Mouse (Mus musculus) kidney, embryonic 16.5 days (tissue): ENCODE data around the gene Man1a. TPM values are rescaled to one million over a fixed set of nuclear protein-coding genes. Genes with fewer than 3 reads are reported as not detected.

ENCODE experiments used
- ATAC-seq: fragments of 200-750 bp; cut with Nextera tagmentation; 2 replicates; pipeline ENCODE4 v1.8.0; 2017; ENCODE audit warnings: moderate TSS enrichment; ENCODE audit not compliant: low FRiP score, low TSS enrichment
- H3K27ac ChIP-seq: fragments of 300-500 bp; sonication (generic); 2 replicates; pipeline ENCODE4 v1.5.1; 2014; ENCODE audit warnings: low read length
- H3K27me3 ChIP-seq: fragments of 300-500 bp; sonication (generic); 2 replicates; pipeline ENCODE4 v1.6.1; 2014; ENCODE audit warnings: low read length, control low read depth, mixed read lengths; ENCODE audit not compliant: insufficient read depth
- H3K36me3 ChIP-seq: fragments of 300-500 bp; sonication (generic); 2 replicates; pipeline ENCODE4 v1.6.1; 2014; ENCODE audit warnings: low read length, control low read depth, mixed read lengths; ENCODE audit not compliant: insufficient read depth
- H3K4me1 ChIP-seq: fragments of 300-500 bp; sonication (generic); 2 replicates; pipeline ENCODE4 v1.6.1; 2014; ENCODE audit warnings: low read length, control low read depth, mixed read lengths; ENCODE audit not compliant: insufficient read depth
- H3K4me2 ChIP-seq: fragments of 300-500 bp; sonication (generic); replicated peaks from 2 replicates; pipeline ENCODE4 v1.6.1; 2014; ENCODE audit warnings: low read depth, low read length
- H3K4me3 ChIP-seq: fragments of 300-500 bp; sonication (generic); 2 replicates; pipeline ENCODE4 v1.5.1; 2014; ENCODE audit warnings: mild to moderate bottlenecking, low read length
- H3K9ac ChIP-seq: fragments of 300-500 bp; sonication (generic); replicated peaks from 2 replicates; pipeline ENCODE4 v1.6.1; 2014; ENCODE audit warnings: low read length
- H3K9me3 ChIP-seq: fragments of 300-500 bp; sonication (generic); 2 replicates; pipeline ENCODE4 v1.6.1; 2016; ENCODE audit warnings: low read length, control low read depth
- WGBS: fragments of 180-500 bp; shearing (Covaris S2); extraction: QIAGEN DNeasy Blood & Tissue Kit; methylation state at CpG from one replicate; pipeline ENCODE4 v1.1.7; 2014; 5-methylcytosine and 5-hydroxymethylcytosine counted together
- polyA plus RNA-seq: library from polyadenylated mRNA; unstranded; fragments of >200 nt; fragmentation: Nextera tagmentation; extraction: Ambion mirVana; gene quantifications from 2 replicates; pipeline ENCODE4 v1.2.1, GENCODE M21; 2015

Man1a gene
- 6.5 and 8.4 TPM in 2 replicates for polyA plus RNA-seq

DNA sequence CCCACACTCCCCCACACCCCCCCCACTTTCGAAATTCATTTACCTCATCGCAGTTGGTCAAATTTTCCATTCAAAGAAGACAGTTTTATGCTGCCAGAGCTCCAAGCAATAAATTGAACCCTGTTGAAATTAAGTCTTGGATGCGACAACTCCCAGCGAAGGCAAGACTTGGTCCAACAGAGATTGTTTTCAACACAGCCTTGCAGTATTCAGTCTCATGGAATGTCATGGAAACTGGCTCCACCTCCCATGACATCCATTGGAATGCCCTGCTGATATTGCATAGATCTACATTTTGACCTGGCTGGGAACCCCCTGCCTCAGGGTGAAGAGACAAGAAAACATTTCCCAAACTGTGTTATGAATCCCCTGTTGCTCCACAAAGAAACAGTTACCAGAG is at the start of gene Man1a:
Gene Man1a (minus strand): TSS at position 190 of the 400 bp plus-strand sequence.
- Histone ChIP-seq H3K4me1 (peaks cover 25% of the 10 kb centered on the region), H3K36me3 (no peaks in the 10 kb centered on the region), H3K4me2 (peak within 1 kb of the TSS; percentile 91), H3K9ac (peak within 1 kb of the TSS; percentile 78), H3K4me3 (peak within 1 kb of the TSS; percentile 87), H3K27ac (0 out of 2 replicates have a peak within 1 kb of the TSS, but pooled peaks have one; percentile 24), H3K27me3 (no peaks in the 10 kb centered on the region), H3K9me3 (no peaks in the 10 kb centered on the region)
- WGBS: 6% methylated on average over 4 of the region's 4 CpGs
- ATAC-seq: no peak

DNA sequence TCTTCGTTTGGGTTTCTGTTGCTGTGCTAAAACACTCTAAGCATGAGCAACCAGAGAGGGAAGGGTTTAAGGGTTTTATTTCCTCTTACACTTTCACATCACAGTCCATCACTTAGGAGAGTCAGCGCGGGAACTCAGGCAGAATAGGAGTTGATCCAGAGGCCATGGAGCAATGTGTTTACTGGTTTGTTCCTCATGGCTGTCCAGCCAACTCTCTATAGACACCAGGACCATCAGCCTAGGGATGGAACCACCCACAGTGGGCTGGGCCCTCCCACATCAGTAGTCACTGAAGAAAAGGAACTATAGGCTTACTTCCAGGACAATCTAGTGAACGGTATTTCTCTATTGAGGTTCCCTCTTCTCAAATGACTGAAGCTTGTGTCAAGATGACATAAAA is 45.4 kb upstream of the Man1a start:
- no peak for ATAC-seq
- no peak overlapping the region for H3K4me3 ChIP-seq
- H3K27ac ChIP-seq: no peak overlapping the region
- H3K4me1 ChIP-seq: no peaks in the 10 kb centered on the region
- no peak overlapping the region for H3K9ac ChIP-seq
- H3K36me3 ChIP-seq: no peaks in the 10 kb centered on the region
- H3K27me3 ChIP-seq: no peaks in the 10 kb centered on the region
- WGBS: 89% methylated on average over 4 of the region's 4 CpGs
- H3K9me3 ChIP-seq: no peaks in the 10 kb centered on the region
- no peak overlapping the region for H3K4me2 ChIP-seq

DNA sequence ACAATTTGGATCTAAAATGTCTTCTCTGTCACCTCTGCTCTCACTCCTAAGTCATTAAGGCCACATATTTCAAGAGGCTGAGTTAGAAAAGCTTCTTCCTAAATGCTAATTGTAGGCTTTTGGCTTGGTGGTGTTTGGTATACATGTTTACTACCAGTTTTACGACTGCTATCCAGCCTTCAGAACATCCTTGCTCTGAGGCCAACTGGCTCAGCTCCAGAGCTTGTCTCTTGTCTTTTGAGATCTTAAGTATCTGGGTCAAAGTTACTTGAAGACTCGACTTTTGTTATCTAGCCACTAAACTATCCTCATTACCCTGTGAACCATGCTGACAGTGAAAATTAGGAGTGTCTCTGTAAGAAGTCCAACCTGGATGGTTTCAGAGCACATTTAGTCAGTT is 44.0 kb upstream of the Man1a start:
- H3K36me3 ChIP-seq: no peaks in the 10 kb centered on the region
- H3K9me3 ChIP-seq: no peaks in the 10 kb centered on the region
- no peaks in the 10 kb centered on the region for H3K4me1 ChIP-seq
- no peak overlapping the region for H3K9ac ChIP-seq
- peak; percentile 54; the same call in 1 of the 2 replicates for ATAC-seq
- no peaks in the 10 kb centered on the region for H3K27me3 ChIP-seq
- no peak overlapping the region for H3K27ac ChIP-seq
- H3K4me3 ChIP-seq: no peak overlapping the region
- 19% methylated on average over 2 of the region's 2 CpGs for WGBS
- H3K4me2 ChIP-seq: no peak overlapping the region

DNA sequence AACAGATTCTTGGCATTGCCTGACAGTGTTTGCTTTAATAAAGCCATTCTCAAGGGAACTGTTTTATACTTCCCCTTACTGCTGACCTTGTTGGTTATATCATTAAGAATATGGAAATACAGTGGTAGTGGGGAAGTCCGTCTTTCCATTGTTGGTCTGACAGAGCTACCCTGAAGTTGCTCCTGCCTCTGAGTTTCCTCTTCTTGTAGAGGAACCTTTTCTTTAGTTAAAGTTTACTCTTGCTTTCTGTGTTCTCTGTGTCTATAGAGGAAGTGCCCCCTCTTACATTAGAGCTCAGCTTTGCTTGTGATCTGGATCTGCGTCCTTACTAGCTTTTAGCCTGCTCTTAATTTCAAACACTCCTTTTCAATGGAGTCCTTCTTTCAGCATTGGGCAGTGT is 42.9 kb upstream of the Man1a start:
- WGBS: 78% methylated on average over 2 of the region's 2 CpGs
- Histone ChIP-seq H3K4me1 (no peaks in the 10 kb centered on the region), H3K27ac (no peak overlapping the region), H3K36me3 (no peaks in the 10 kb centered on the region), H3K9me3 (no peaks in the 10 kb centered on the region), H3K4me3 (no peak overlapping the region), H3K27me3 (no peaks in the 10 kb centered on the region), H3K4me2 (no peak overlapping the region), H3K9ac (no peak overlapping the region)
- no peak for ATAC-seq

DNA sequence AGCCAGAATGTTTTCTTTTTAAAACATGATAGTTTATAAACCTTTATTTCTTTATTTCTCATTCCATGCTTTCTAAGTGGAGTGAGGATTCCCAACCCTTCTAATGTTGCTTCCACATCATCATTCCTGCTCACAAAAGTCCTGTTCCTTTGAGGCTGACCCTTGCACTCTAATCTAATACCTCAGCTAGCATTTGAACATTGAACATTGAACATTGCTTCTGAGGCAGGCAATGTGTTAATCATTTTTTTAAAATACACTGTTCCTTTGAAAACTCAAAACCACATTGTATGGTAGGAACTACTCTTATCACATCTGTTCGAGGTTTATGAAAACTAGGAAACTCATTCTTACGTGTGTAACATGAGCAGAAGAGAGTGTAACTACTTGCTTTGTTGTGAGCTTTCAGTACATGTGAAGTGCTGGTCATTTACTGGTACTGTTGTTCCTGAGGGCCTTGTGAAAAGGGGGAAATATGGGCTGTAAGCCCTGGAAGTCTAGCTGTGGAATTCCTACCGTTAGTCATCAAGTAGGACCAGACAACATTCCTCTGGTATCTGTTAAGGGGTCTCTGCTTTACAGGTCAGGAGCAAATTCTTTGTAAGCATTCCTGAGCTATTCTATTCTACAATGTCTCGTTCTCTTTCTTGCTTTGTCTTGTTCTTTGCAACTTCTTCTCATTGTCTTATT is 42.0 kb upstream of the Man1a start:
- no peaks in the 10 kb centered on the region for H3K36me3 ChIP-seq
- H3K27ac ChIP-seq: no peak overlapping the region
- H3K9ac ChIP-seq: no peak overlapping the region
- H3K9me3 ChIP-seq: no peaks in the 10 kb centered on the region
- no peaks in the 10 kb centered on the region for H3K4me1 ChIP-seq
- ATAC-seq: no peak
- H3K4me2 ChIP-seq: no peak overlapping the region
- WGBS: 73% methylated on average over 4 of the region's 4 CpGs
- H3K4me3 ChIP-seq: no peak overlapping the region
- H3K27me3 ChIP-seq: no peaks in the 10 kb centered on the region

DNA sequence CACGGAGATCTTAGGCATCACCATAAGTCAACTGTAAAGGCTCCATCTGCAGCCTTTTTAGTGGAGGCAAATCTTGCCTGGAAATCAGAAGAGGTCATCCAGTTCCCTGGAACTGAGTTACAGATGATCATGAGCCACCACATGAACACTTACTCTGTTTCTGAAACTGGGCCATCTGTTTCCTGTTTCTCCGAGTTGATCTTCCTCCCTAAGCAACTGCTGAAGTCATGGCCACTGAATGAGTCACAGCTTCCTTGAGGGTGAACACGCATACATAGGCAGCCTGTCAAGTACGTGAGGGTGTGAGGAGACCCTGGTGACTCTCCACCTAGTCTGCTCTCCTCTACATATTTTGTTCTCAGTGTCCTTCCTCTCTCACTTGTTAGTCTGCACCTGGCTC is 41.4 kb upstream of the Man1a start:
- no peak overlapping the region for H3K4me3 ChIP-seq
- H3K4me2 ChIP-seq: no peak overlapping the region
- no peaks in the 10 kb centered on the region for H3K27me3 ChIP-seq
- ATAC-seq: peak; percentile 77
- H3K9me3 ChIP-seq: no peaks in the 10 kb centered on the region
- no peak overlapping the region for H3K27ac ChIP-seq
- WGBS: 40% methylated on average over 4 of the region's 4 CpGs
- H3K4me1 ChIP-seq: no peaks in the 10 kb centered on the region
- H3K36me3 ChIP-seq: no peaks in the 10 kb centered on the region
- H3K9ac ChIP-seq: no peak overlapping the region

DNA sequence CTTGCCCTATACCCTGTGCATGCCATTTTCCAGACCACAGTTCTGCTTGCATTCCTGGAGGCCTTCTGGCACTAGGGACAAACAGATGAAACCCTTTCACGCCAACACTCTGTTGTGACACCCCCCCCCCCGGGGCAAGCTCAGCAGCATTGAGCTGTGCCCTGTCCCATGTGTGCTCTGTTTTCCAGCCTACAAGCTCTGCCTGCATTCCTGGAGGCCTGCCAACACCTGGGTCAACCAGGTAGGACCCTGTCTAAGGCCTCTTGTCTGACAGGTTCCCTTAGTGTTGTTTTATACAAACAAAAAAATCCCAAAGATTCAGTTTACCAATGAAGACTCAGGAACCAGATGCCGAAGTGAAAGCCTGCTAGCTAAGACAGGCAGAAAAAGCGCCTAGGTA is 27.3 kb upstream of the Man1a start:
- Histone ChIP-seq H3K27me3 (no peaks in the 10 kb centered on the region), H3K9ac (no peak overlapping the region), H3K36me3 (no peaks in the 10 kb centered on the region), H3K9me3 (no peaks in the 10 kb centered on the region), H3K4me2 (no peak overlapping the region), H3K27ac (no peak overlapping the region), H3K4me1 (no peaks in the 10 kb centered on the region), H3K4me3 (no peak overlapping the region)
- WGBS: 74% methylated on average over 4 of the region's 4 CpGs
- peak; percentile 51; the same call in 1 of the 2 replicates for ATAC-seq

DNA sequence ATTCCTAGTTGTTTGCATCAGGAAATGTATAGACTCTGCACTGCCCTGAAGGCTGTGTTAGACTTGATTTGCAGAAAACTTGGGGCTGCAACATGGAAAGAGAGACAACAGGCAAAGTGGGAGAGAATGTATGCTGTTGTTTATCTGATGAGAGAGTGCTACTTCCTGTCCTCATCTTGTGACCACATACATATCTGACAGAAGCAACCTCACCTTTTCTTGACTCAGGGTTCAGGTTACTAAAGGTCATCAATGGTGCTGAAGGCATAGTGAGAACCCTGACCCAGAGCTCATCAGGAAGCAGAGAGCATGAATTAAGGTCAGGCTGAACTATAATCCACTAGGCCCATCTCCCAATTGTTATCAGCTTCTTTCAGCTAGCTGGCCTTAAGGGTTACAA is 15.7 kb upstream of the Man1a start:
- no peaks in the 10 kb centered on the region for H3K36me3 ChIP-seq
- no peak overlapping the region for H3K9ac ChIP-seq
- no peak overlapping the region for H3K4me3 ChIP-seq
- H3K4me2 ChIP-seq: no peak overlapping the region
- H3K9me3 ChIP-seq: no peaks in the 10 kb centered on the region
- no peak for ATAC-seq
- H3K27me3 ChIP-seq: no peaks in the 10 kb centered on the region
- no peak overlapping the region for H3K27ac ChIP-seq
- no peaks in the 10 kb centered on the region for H3K4me1 ChIP-seq

DNA sequence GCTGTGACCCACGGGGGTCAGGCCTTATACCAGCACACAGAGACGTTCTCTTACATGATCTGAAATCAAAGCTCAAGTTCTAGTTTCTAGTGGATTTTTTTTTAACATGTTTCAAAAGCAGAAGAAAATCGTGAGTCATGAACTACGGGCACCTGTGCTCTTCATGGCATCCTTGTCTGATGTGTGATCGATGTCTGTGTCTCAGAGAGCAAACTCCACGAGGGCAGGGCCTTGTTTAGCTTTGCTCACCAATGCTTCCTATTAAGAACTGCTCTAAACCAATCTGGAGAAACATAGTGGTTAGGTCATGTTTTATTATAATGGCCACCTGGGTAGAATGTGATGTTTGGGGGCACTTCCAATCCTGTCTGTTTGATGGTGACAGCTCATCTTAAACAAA is 13.5 kb upstream of the Man1a start:
- 90% methylated on average over 6 of the region's 6 CpGs for WGBS
- ATAC-seq: no peak
- H3K9ac ChIP-seq: no peak overlapping the region
- no peaks in the 10 kb centered on the region for H3K4me1 ChIP-seq
- no peaks in the 10 kb centered on the region for H3K36me3 ChIP-seq
- H3K27ac ChIP-seq: no peak overlapping the region
- no peak overlapping the region for H3K4me3 ChIP-seq
- no peaks in the 10 kb centered on the region for H3K27me3 ChIP-seq
- H3K4me2 ChIP-seq: no peak overlapping the region
- H3K9me3 ChIP-seq: no peaks in the 10 kb centered on the region

DNA sequence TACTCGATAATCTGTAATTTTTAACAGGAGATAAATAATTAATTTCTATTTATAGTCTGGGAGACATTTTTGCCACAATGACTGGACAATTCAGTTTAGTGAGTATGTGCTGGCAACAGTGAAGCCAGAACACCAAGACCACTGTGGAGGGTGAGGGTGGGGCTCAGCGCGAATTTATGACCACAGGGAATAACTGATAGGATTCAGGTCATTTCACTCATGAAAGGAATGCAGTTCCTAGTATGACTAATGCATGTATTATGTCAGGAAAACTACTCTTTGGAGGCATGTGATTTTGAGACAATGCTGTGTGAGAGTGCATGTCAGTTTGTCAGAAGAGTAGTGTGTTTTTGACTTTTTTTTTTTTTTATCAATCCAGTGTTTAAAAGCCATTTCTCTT is 10.9 kb upstream of the Man1a start:
- 82% methylated on average over 3 of the region's 3 CpGs for WGBS

More for the DNA sequence above, 10.9 kb upstream of the Man1a start:
- Histone ChIP-seq H3K4me1 (no peaks in the 10 kb centered on the region), H3K27ac (no peak overlapping the region), H3K27me3 (no peaks in the 10 kb centered on the region), H3K4me3 (no peak overlapping the region), H3K36me3 (no peaks in the 10 kb centered on the region), H3K9ac (no peak overlapping the region), H3K9me3 (no peaks in the 10 kb centered on the region), H3K4me2 (no peak overlapping the region)
- ATAC-seq: no peak
